Mouse (Mus musculus) frontal cortex, postnatal 36 days (tissue): ENCODE results near the gene Itgax.
"Not testable (repeated sequence)": the region's sequence is repeated elsewhere in the genome, so short reads cannot be mapped to it uniquely, and the experiment has no call there.

ENCODE experiments used
- DNase-seq, 2 experiments: peaks; one replicate each; pipeline ENCODE4 v3.0.0; 2022; ENCODE audit warnings: low spot score in 2 of 2

Gene Itgax

GRCm38 (mm10) chr7:128158688-128159354, 29.5 kb downstream of the Itgax start:
- not testable (repeated sequence) for DNase-seq

GRCm38 (mm10) chr7:128164001-128164400, 34.7 kb downstream of the Itgax start:
- DNase-seq, result peak in 1 of 2 experiments; percentile 8

- no peak for DNase-seq
These were observed 37.0 kb downstream of the Itgax start for GRCm38 (mm10) chr7:128166391-128166790.

GRCm38 (mm10) chr7:128169996-128170395, 40.6 kb downstream of the Itgax start:
- DNase-seq, result no peak

GRCm38 (mm10) chr7:128178385-128178784, 49.0 kb downstream of the Itgax start:
- DNase-seq, result peak; percentile 64 to 71

GRCm38 (mm10) chr7:128180126-128180525, 50.8 kb downstream of the Itgax start:
- DNase-seq, result no peak

GRCm38 (mm10) chr7:128180546-128180945, 51.2 kb downstream of the Itgax start:
- DNase-seq, result no peak

GRCm38 (mm10) chr7:128181691-128182090, 52.3 kb downstream of the Itgax start:
- DNase-seq, result no peak
